Comparison of ENCODE assay signal across 8 mouse cellular contexts in genomic region chr4:133338521-133339095, GRCm38 (mm10). TPM values are rescaled to one million over a fixed set of nuclear protein-coding genes. Genes with fewer than 3 reads are reported as not detected.
A peak's percentile ranks its signal among the peaks of the same experiment; 100 is the strongest.
DNase-seq lines count a peak whose midpoint lies in the region; ATAC-seq and TF ChIP-seq lines count a peak whose summit lies in the region.

No protein-coding gene starts in this region.

- H3K36me3 ChIP-seq in hindbrain, embryonic 11.5 days (ENCODE audit: control insufficient read depth, insufficient read depth, low read length) = no peaks in the 10 kb centered on the region
- H3K36me3 ChIP-seq in macrophage (ENCODE audit: inconsistent target) = no peaks in the 10 kb centered on the region

- no peaks in the 10 kb centered on the region for H3K9me3 ChIP-seq in hindbrain, embryonic 11.5 days (ENCODE audit: control insufficient read depth, low read length)

- no peak; the same call in 1 of the 2 replicates for ATAC-seq in hindbrain, embryonic 11.5 days (ENCODE audit: low FRiP score)

- peak overlapping the region; percentile 81 for H3K4me2 ChIP-seq in hindbrain, embryonic 11.5 days (replicated peaks; ENCODE audit: low read depth, low read length)

- no peaks in the 10 kb centered on the region for H3K27me3 ChIP-seq in hindbrain, embryonic 11.5 days (ENCODE audit: control insufficient read depth, insufficient read depth, low read length)

- no peak for TF ChIP-seq POLR2A in bone marrow macrophage, adult 2 months (IDR thresholded peaks at IDR 0.05; ENCODE audit: borderline replicate concordance, low read depth, low read length)

- WGBS in hindbrain, embryonic 11.5 days = 0% methylated on average over 39 of the region's 39 CpGs
- under 1% methylated on average over 35 of the region's 39 CpGs for WGBS in macrophage (ENCODE audit: missing documents)

- H3K27ac ChIP-seq in layer of hippocampus, adult 2 months = peak overlapping the region; percentile 97
- 0 out of 2 replicates have a peak overlapping the region, but pooled peaks have one; percentile 1 for H3K27ac ChIP-seq in bone marrow macrophage, adult 2 months (ENCODE audit: insufficient read depth, low read depth, low read length)
- H3K27ac ChIP-seq in hindbrain, embryonic 11.5 days (ENCODE audit: low read depth, low read length) = peak overlapping the region; percentile 79
- H3K27ac ChIP-seq in macrophage = no peak overlapping the region

- H3K4me1 ChIP-seq in bone marrow macrophage, adult 2 months (ENCODE audit: control insufficient read depth, insufficient read depth, low read length) = no peaks in the 10 kb centered on the region
- no peaks in the 10 kb centered on the region; the same call in 1 of the 2 replicates for H3K4me1 ChIP-seq in hindbrain, embryonic 11.5 days (replicated peaks; ENCODE audit: control insufficient read depth, insufficient read depth, low read length)

- peaks cover 12% of the 10 kb centered on the region; the same call in 1 of the 2 replicates for H3K79me2 ChIP-seq in macrophage (ENCODE audit: inconsistent target)

- TF ChIP-seq CTCF in layer of hippocampus, adult 2 months (conservative IDR thresholded peaks at IDR 0.05) = no peak
- TF ChIP-seq CTCF in bone marrow macrophage, adult 2 months (IDR thresholded peaks at IDR 0.05; ENCODE audit: low read depth, low read length) = no peak

- no peak for DNase-seq in layer of hippocampus, adult 2 months (ENCODE audit: low spot score in 2 of 2)
- DNase-seq in layer of hippocampus, postnatal 25 days (ENCODE audit: extremely low spot score in 1 of 2, low spot score in 1 of 2) = no peak
- DNase-seq in hindbrain, embryonic 11.5 days (ENCODE audit: low spot score) = no peak
- DNase-seq in cerebellum, adult 11 months = no peak
- DNase-seq in spleen, adult 18-20 months = no peak
- DNase-seq in urinary bladder, adult 2 months (ENCODE audit: low spot score) = no peak

- H3K4me3 ChIP-seq in layer of hippocampus, adult 2 months = peak overlapping the region; percentile 99
- H3K4me3 ChIP-seq in bone marrow macrophage, adult 2 months (ENCODE audit: insufficient read depth, low read length) = peak overlapping the region; percentile 76
- peak overlapping the region; percentile 91 for H3K4me3 ChIP-seq in hindbrain, embryonic 11.5 days (ENCODE audit: low read depth, low read length)
- H3K4me3 ChIP-seq in macrophage (ENCODE audit: inconsistent target) = peak overlapping the region; percentile 48

- peak overlapping the region; percentile 90 for H3K9ac ChIP-seq in hindbrain, embryonic 11.5 days (ENCODE audit: low read depth, low read length)

RNA-seq across cellular contexts. Expression of gene Wdtc1, which starts 14.7 kb away (rescaled TPM):
- 10 to 100 TPM; 78.8 to 82.5 TPM for total RNA-seq in layer of hippocampus, adult 2 months (2021)
- 10 to 100 TPM; 84.4 to 85.8 TPM for total RNA-seq in layer of hippocampus, postnatal 25 days (2021)
- polyA plus RNA-seq in bone marrow macrophage, adult 2 months (2012; ENCODE audit: insufficient read depth, insufficient read length, missing spikeins) = 30.5 TPM in 2 replicates
- polyA plus RNA-seq in hindbrain, embryonic 11.5 days (2014; fragmentation: Nextera tagmentation; extraction: Ambion mirVana) = 21.6 and 23.4 TPM in 2 replicates
- total RNA-seq in macrophage (2018; cell fraction: chromatin; rRNA removed) = 10 to 100 TPM; 12.4 to 41.2 (median 26.6) TPM
- total RNA-seq in macrophage (2018; cell fraction: cytosol; rRNA removed) = 10 to 100 TPM; 18.2 to 35.7 (median 26.8) TPM
- total RNA-seq in macrophage (2018; cell fraction: nucleus; rRNA removed) = 10 to 100 TPM; 19.2 to 33.6 (median 24.4) TPM
- 19.3 to 24.9 TPM (median 22.8 TPM) in 3 replicates for polyA plus RNA-seq in macrophage (2018)
- 24.7 and 35.5 TPM in 2 replicates for polyA plus RNA-seq in urinary bladder, adult 2 months (2012; rRNA removed)

RNA-seq across cellular contexts. Expression of gene Slc9a1, which starts 30.9 kb away (rescaled TPM):
- total RNA-seq in layer of hippocampus, adult 2 months (2021) = 10 to 100 TPM; 59.1 to 63.4 TPM
- 10 to 100 TPM; 59.6 to 62.8 TPM for total RNA-seq in layer of hippocampus, postnatal 25 days (2021)
- polyA plus RNA-seq in bone marrow macrophage, adult 2 months (2012; ENCODE audit: insufficient read depth, insufficient read length, missing spikeins) = 27.7 and 31.6 TPM in 2 replicates
- polyA plus RNA-seq in hindbrain, embryonic 11.5 days (2014; fragmentation: Nextera tagmentation; extraction: Ambion mirVana) = 5.7 and 5.8 TPM in 2 replicates
- total RNA-seq in macrophage (2018; cell fraction: chromatin; rRNA removed) = 10 to 100 TPM; 26.4 to 88.9 (median 67.3) TPM
- total RNA-seq in macrophage (2018; cell fraction: cytosol; rRNA removed) = 10 to 100 TPM; 20.6 to 46.9 (median 31.9) TPM
- 100 to 1,000 TPM in 1 of 26 experiments, 10 to 100 TPM in 25; 42.2 to 108 (median 67.0) TPM for total RNA-seq in macrophage (2018; cell fraction: nucleus; rRNA removed)
- 18.3 to 27.4 TPM (median 23.8 TPM) in 3 replicates for polyA plus RNA-seq in macrophage (2018)
- polyA plus RNA-seq in urinary bladder, adult 2 months (2012; rRNA removed) = 30.7 and 43.4 TPM in 2 replicates

Comparison
In these comparisons a context has a peak if more than half of its experiments do, and no peak if none do; other contexts are left out.
1. H3K4me3 ChIP-seq: peak in every context shown above with its lines; median percentile 99 in layer of hippocampus, adult 2 months; 91 in hindbrain, embryonic 11.5 days; 76 in bone marrow macrophage, adult 2 months; 48 in macrophage.